Mouse (Mus musculus) gonadal fat pad, adult 2 months (tissue): ENCODE data around the gene Ube2f. TPM values are rescaled to one million over a fixed set of nuclear protein-coding genes. Genes with fewer than 3 reads are reported as not detected.

Source experiments
- polyA plus RNA-seq: library from polyadenylated mRNA; depleted of rRNA; stranded (reverse); fragments of >200 nt; gene quantifications from 2 replicates; pipeline ENCODE4 v1.2.3, GENCODE M21; 2012; rRNA removed

Gene Ube2f
- polyA plus RNA-seq, 1 experiment = 37.7 TPM

Other genes with a start within 250 kb of the Ube2f start
- gene Rbm44, start 105.2 kb upstream of the Ube2f start, polyA plus RNA-seq = 0.05 and 0.15 TPM in 2 replicates
- gene Ramp1, start 70.5 kb upstream of the Ube2f start, polyA plus RNA-seq = 43.9 and 92.4 TPM in 2 replicates
- 14.9 and 15.7 TPM in 2 replicates for gene Scly, start 48.0 kb downstream of the Ube2f start, polyA plus RNA-seq
- 0.07 and 0.13 TPM in 2 replicates for gene Espnl, start 71.8 kb downstream of the Ube2f start, polyA plus RNA-seq
- gene Klhl30, start 100.7 kb downstream of the Ube2f start, polyA plus RNA-seq = 0.47 and 0.55 TPM in 2 replicates
- 0.05 and 0.14 TPM in 2 replicates for gene Erfe, start 116.1 kb downstream of the Ube2f start, polyA plus RNA-seq
- gene Ilkap, start 148.5 kb downstream of the Ube2f start, polyA plus RNA-seq = 45.7 and 47.1 TPM in 2 replicates
- 27.8 and 37.0 TPM in 2 replicates for gene Hes6, start 163.7 kb downstream of the Ube2f start, polyA plus RNA-seq
- gene Per2, start 209.0 kb downstream of the Ube2f start, polyA plus RNA-seq = 6.8 and 6.9 TPM in 2 replicates
- gene Traf3ip1, start 244.3 kb downstream of the Ube2f start, polyA plus RNA-seq = 5.2 and 7.3 TPM in 2 replicates